Mouse (Mus musculus) spleen, adult 2 months (tissue): ENCODE results near the gene Ttll8. TPM values are rescaled to one million over a fixed set of nuclear protein-coding genes. Genes with fewer than 3 reads are reported as not detected.

Experiments
- DNase-seq, 2 experiments: peaks; one replicate each; pipeline versions ENCODE4 v3.0.0 to v3.0.0-alpha.2; 2012 to 2021; ENCODE audit warnings: low spot score in 2 of 2, low read depth in 1 of 2
- H3K27ac ChIP-seq: fragments of 200-500 bp; 2 replicates; pipeline ENCODE4 v1.5.1; 2012; ENCODE audit warnings: low read length, inconsistent platforms; ENCODE audit not compliant: insufficient read depth
- H3K27me3 ChIP-seq: fragments of 200-500 bp; 2 replicates; pipeline ENCODE4 v1.6.1; 2012; ENCODE audit warnings: mild to moderate bottlenecking, moderate library complexity, low read length, inconsistent platforms; ENCODE audit not compliant: control insufficient read depth, insufficient read depth
- H3K36me3 ChIP-seq: fragments of 200-500 bp; 2 replicates; pipeline ENCODE4 v1.6.1; 2012; ENCODE audit warnings: mild to moderate bottlenecking, low read length, inconsistent platforms; ENCODE audit not compliant: control insufficient read depth, insufficient read depth
- H3K4me1 ChIP-seq: fragments of 200-500 bp; 2 replicates; pipeline ENCODE4 v1.6.1; 2011; ENCODE audit warnings: inconsistent platforms; ENCODE audit not compliant: control insufficient read depth, insufficient read depth, insufficient read length
- H3K4me3 ChIP-seq: fragments of 200-500 bp; 2 replicates; pipeline ENCODE4 v1.5.1; 2011; ENCODE audit warnings: mild to moderate bottlenecking, inconsistent platforms; ENCODE audit not compliant: insufficient read depth, insufficient read length; ENCODE audit errors: extremely low read depth
- CTCF ChIP-seq: fragments of 200-500 bp; IDR thresholded peaks from 2 replicates; pipeline ENCODE4 v1.5.1; 2011; ENCODE audit warnings: mild to moderate bottlenecking, inconsistent platforms; ENCODE audit not compliant: insufficient read depth, insufficient read length, insufficient replicate concordance; ENCODE audit errors: extremely low read depth
- POLR2A ChIP-seq: fragments of 200-500 bp; IDR thresholded peaks from 2 replicates; pipeline ENCODE4 v1.6.1; 2011; ENCODE audit warnings: low read depth, low read length, inconsistent platforms
- WGBS: fragments of 180-500 bp; shearing (Covaris S2); methylation state at CpG from one replicate; pipeline ENCODE4 v1.1.7; 2018; 5-methylcytosine and 5-hydroxymethylcytosine counted together
- polyA plus RNA-seq: library from polyadenylated mRNA; depleted of rRNA; stranded (reverse); fragments of >200 nt; gene quantifications from 2 replicates; pipeline ENCODE4 v1.2.3, GENCODE M21; 2012

The Ttll8 gene
- polyA plus RNA-seq, 1 experiment: not detected

GRCm38 (mm10) chr15:88895119-88895518 lies 59.1 kb downstream of the Ttll8 start:
- Histone ChIP-seq H3K27me3 (no peaks in the 10 kb centered on the region), H3K27ac (no peak overlapping the region), H3K4me3 (no peak overlapping the region), H3K4me1 (peaks cover 9% of the 10 kb centered on the region), H3K36me3 (no peaks in the 10 kb centered on the region)
- TF ChIP-seq POLR2A (no peak), CTCF (no peak)
- WGBS: 79% methylated on average over 7 of the region's 7 CpGs
- no peak for DNase-seq

GRCm38 (mm10) chr15:88892876-88893275 lies 61.3 kb downstream of the Ttll8 start:
- WGBS: 81% methylated on average over 5 of the region's 5 CpGs
- TF ChIP-seq POLR2A: no peak
- no peak for TF ChIP-seq CTCF
- H3K4me1 ChIP-seq: peaks cover 9% of the 10 kb centered on the region
- no peak overlapping the region for H3K27ac ChIP-seq
- H3K4me3 ChIP-seq: no peak overlapping the region
- no peaks in the 10 kb centered on the region for H3K27me3 ChIP-seq
- no peaks in the 10 kb centered on the region for H3K36me3 ChIP-seq
- no peak for DNase-seq

- H3K36me3 ChIP-seq: no peaks in the 10 kb centered on the region
- WGBS: 85% methylated on average over 1 of the region's 1 CpGs
- H3K27me3 ChIP-seq: no peaks in the 10 kb centered on the region
- H3K27ac ChIP-seq: no peak overlapping the region
- DNase-seq: no peak
- no peak overlapping the region for H3K4me3 ChIP-seq
- peaks cover 9% of the 10 kb centered on the region for H3K4me1 ChIP-seq
- TF ChIP-seq CTCF: no peak
- TF ChIP-seq POLR2A: no peak
Observed at GRCm38 (mm10) chr15:88892252-88892651, 62.0 kb downstream of the Ttll8 start.

- H3K4me3 ChIP-seq: no peak overlapping the region; the same call in 1 of the 2 replicates
Observed at GRCm38 (mm10) chr15:88891676-88892040, 62.6 kb downstream of the Ttll8 start.

GRCm38 (mm10) chr15:88890751-88891675 lies 63.2 kb downstream of the Ttll8 start:
- peak; percentile 27 to 56 for DNase-seq
- Histone ChIP-seq H3K4me1 (peaks cover 9% of the 10 kb centered on the region), H3K4me3 (peak overlapping the region; percentile 56), H3K27me3 (no peaks in the 10 kb centered on the region), H3K27ac (no peak overlapping the region), H3K36me3 (no peaks in the 10 kb centered on the region)
- TF ChIP-seq POLR2A: no peak
- TF ChIP-seq CTCF: no peak
- 2% methylated on average over 41 of the region's 41 CpGs for WGBS

More at GRCm38 (mm10) chr15:88891676-88892040, 62.6 kb downstream of the Ttll8 start:
- no peak for TF ChIP-seq POLR2A
- TF ChIP-seq CTCF: no peak
- no peak overlapping the region for H3K27ac ChIP-seq
- H3K27me3 ChIP-seq: no peaks in the 10 kb centered on the region
- 58% methylated on average over 8 of the region's 8 CpGs for WGBS
- peaks cover 9% of the 10 kb centered on the region for H3K4me1 ChIP-seq
- no peaks in the 10 kb centered on the region for H3K36me3 ChIP-seq
- DNase-seq: no peak

GRCm38 (mm10) chr15:88889994-88890393 lies 64.2 kb downstream of the Ttll8 start:
- TF ChIP-seq CTCF: no peak
- no peak overlapping the region for H3K27ac ChIP-seq
- no peak overlapping the region for H3K4me3 ChIP-seq
- WGBS: 88% methylated on average over 3 of the region's 3 CpGs
- no peaks in the 10 kb centered on the region for H3K27me3 ChIP-seq
- peaks cover 9% of the 10 kb centered on the region for H3K4me1 ChIP-seq
- no peak for DNase-seq
- no peaks in the 10 kb centered on the region for H3K36me3 ChIP-seq

- no peak overlapping the region for H3K27ac ChIP-seq
Observed at GRCm38 (mm10) chr15:88889032-88889431, 65.2 kb downstream of the Ttll8 start.

More at GRCm38 (mm10) chr15:88889032-88889431, 65.2 kb downstream of the Ttll8 start:
- 94% methylated on average over 3 of the region's 3 CpGs for WGBS
- TF ChIP-seq CTCF: no peak
- TF ChIP-seq POLR2A: no peak
- Histone ChIP-seq H3K4me1 (peaks cover 9% of the 10 kb centered on the region), H3K4me3 (no peak overlapping the region), H3K27me3 (no peaks in the 10 kb centered on the region), H3K36me3 (no peaks in the 10 kb centered on the region)
- DNase-seq: no peak
